Mouse (Mus musculus): Measurements from ENCODE around the gene Hs3st1.

- no peak for TF ChIP-seq CTCF (IDR thresholded peaks at IDR 0.05; ENCODE audit: low read depth)
- TF ChIP-seq EP300 (IDR thresholded peaks at IDR 0.05; ENCODE audit: low read depth), result no peak
These were observed 95.9 kb downstream of the Hs3st1 start for GRCm38 (mm10) chr5:39659417-39659816.
